Mouse (Mus musculus) adrenal gland, adult 2 months (tissue): ENCODE measurements around the gene Fam185a. TPM values are rescaled to one million over a fixed set of nuclear protein-coding genes. Genes with fewer than 3 reads are reported as not detected.
A peak's percentile ranks its signal among the peaks of the same experiment; 100 is the strongest.

ENCODE experiments used
- DNase-seq: peaks from one replicate; pipeline ENCODE4 v3.0.0; 2021
- polyA plus RNA-seq: library from polyadenylated mRNA; depleted of rRNA; stranded (reverse); fragments of >200 nt; gene quantifications from 2 replicates; pipeline ENCODE4 v1.2.3, GENCODE M21; 2012
- total RNA-seq, 2 experiments: library from RNA; stranded (reverse); gene quantifications; 2 replicates each; pipeline ENCODE4 v1.2.3; 2021

Gene Fam185a
- total and polyA plus RNA-seq, 3 experiments, result 7.9 to 15.1 (median 11.2) TPM

DNA sequence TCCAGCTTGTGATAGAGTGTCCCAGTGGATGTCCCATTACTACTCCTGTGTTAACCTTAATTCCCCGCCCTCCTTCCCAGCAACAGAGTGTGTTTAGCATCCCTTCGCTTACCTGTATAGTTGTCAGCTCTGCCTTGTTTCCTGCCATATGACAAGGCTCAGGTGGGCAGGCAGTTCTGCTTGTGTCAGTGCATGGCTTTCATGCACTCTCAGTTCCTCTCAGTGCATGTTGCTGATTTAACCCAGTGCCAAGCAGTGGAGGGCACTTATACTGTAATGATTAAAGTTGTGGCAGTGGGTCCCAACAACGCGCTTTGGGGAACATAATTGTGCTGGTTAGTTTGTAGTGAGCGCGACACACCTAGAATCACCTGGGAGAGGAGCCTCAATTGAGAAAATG, 1.9 kb downstream of the Fam185a start:
- no peak for DNase-seq

DNA sequence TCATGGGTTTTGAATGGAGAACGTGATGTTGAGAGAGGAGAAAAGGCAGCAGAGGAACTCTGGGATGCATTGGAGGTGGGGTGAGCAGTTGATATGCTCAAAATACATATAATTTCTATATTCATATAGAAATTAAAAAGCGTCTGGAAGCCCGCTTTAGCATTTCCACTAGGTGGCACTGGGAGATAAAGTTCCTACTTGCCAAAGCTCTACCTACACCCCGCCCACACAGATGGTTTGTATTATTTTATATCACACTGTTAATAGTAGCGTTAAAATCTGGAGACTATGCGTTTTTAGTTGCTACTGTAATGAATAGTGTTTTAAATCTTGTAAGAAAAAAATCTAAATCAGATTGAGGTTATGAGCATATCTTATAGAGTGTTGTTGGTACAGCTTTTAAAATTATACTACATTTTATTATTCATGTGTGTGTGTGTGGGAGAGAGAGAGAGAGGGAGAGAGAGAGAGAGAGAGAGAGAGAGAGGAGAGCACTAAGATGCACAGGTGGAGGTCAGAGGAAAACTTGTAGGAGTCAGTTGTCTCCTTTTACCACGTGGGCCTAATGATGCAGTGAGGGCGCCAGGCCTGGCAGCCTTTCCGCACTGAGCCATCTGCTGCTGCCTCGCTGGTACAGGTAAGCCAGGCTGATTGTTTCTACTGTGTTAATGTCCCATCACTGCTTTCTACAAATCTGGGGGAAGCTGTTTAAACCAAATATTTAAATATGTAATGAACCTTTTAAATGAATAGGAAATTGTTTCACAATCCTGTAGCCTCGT, 9.6 kb downstream of the Fam185a start:
- DNase-seq, result no peak

DNA sequence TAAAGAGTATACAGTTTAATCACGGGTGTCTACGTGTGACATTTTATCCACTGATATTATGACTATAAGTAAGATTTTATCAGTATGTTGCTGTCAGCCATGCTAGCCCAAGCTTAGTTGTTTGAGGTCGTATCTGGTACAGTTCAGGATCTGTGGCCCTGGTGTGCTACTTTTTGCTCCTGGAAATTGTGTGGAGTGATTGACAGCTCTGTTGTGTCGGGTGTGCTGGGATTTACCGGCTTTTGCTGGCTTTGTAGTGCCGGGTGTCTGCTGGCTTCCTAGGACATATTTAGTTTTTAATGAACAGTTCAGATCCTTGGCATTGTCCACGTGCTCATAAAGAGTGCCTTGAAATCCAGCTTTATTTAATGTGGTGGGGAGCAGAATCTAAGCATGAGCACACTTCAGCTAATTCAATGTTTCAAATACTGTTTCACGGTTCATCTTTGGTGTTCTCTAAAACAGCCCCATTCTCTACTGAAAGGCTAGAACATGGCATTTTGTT, 11.8 kb downstream of the Fam185a start:
- DNase-seq, result no peak

DNA sequence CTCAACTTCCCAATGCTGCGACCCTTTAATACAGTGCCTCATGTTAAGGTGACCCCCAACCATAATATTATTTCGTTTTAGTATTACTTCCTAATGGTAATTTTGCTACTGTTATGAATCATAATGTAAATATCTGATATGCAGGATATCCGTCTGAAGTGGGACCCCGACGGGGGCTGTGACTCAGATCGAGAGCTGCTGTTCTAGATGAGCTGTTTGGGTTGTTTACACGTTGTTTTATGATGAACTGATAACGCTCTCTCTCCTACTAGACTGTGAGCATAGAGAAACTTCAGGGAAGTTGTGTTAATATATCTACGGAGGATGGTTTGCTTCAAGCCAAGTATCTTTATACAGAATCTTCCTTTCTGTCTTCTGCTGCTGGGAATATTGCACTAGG, 13.7 kb downstream of the Fam185a start:
- DNase-seq, result no peak

DNA sequence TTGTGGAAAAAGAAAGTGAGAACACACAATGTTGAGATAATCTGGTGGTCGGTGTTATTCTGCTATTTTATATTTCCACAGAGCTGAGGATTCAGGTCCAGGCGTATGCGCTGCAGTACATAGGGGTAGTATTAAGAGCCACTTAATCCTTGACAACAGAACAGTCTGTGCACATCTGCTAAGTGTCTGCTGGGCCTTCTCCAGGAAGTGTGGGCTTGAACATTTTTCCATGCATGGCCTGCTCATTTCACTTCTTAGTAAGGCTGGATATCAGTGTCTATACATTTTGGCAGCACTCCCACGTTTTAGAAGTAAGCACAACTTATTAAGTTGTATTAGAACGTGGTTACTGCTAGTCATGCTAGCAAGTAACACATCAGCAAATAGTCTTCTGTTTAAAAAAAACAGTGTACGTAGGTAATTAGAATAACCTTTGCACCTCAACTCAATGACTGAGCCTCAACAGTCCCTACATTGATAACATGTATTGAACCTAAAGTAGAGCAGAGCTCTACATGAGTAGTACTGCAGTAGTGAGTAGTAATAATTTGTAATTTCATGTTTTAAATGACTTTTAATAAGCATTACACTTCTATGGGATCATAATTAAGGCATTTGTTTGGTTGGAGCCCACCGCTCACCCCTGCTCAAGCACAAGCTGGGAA, 14.8 kb downstream of the Fam185a start:
- no peak for DNase-seq

DNA sequence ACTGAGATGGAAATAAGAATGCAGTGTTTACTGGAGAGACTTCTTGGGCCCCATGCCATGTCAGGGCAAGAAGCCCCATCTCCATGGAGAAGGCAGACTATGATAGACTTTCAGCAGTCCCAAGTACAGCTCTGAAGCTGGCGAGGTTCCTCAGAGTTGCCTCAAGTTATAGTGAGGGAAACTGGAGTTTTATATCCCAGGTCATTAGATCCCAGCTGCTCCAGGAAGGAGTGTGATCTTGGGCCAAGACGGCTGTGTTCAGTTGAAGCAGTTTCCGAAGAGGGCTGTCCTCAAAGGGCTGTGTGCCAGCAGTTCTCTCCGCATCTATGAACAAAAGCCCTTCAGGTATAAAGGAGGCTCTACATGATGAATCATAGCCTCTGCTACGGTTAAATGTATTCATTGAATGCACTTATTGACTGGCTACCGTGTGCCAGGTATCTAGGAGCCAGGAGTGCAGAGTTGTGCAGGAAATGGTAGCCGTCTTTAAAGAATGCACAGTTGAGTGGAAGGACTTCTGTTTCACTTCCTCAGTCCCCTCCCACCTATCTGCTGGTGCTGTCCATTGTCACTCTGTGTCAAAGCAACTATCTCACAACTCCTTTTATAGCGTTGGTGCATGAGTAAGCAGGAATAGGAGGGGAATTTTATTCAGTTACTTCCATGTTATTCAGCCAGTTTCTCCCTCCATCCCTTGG, 16.2 kb downstream of the Fam185a start:
- no peak for DNase-seq

DNA sequence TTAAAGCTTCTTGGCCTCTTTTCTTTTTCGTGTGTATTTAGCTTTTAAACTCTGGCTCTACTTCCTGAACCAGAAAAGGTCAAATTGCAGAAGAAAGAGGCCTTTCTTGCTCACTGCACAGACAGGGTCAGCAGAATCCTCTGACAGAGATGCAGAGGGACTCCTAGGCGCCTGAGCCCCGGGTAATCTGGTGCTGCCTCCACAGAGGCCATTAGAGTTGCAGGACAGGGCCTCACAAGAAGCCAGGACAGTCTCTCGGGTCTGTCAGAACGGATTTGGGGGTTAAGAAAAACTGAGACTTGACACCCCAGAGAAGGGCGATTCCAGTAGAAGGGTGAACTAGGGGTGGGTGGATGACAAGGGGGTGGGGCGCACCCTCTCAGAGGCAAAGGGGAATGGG, 42.6 kb downstream of the Fam185a start:
- no peak for DNase-seq

DNA sequence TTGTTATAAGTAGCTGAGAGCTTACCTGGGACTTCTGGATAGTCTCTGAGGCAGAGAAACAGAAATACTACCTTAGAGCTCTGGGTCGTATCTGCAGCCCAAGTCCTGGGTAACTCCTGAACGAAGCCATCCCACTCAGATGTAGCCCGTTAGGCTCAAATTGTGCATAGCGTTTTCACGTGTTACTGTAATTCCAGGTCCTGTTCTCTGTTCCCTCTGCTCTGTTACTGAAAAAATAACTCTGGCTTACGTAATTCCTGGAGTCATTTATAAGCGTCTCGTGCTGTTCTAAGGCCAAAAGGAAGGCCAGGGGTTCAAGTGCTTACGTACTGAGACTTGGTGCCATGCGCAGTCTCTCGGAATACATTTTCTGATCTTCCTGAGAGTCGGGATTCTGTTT, 43.3 kb downstream of the Fam185a start:
- no peak for DNase-seq

DNA sequence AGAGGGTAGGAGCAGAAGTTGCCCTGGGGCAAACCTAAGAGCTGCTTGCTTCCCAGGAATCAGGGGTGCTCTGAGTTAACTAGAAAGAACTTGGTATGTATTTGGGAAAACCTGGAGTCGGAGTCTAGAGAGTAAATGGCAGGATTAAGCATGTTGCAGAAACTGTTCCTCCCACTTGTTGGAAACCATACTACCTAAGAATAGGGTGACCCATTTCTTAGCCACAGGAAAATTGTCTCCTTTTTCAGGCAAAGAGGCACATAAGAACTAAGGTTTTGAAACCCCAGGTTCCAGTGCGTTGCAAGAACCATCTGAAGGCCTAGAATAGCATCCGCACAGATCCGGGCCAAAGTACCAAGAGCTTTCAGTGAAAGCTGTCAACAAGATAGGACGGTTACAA, 53.7 kb downstream of the Fam185a start:
- no peak for DNase-seq

DNA sequence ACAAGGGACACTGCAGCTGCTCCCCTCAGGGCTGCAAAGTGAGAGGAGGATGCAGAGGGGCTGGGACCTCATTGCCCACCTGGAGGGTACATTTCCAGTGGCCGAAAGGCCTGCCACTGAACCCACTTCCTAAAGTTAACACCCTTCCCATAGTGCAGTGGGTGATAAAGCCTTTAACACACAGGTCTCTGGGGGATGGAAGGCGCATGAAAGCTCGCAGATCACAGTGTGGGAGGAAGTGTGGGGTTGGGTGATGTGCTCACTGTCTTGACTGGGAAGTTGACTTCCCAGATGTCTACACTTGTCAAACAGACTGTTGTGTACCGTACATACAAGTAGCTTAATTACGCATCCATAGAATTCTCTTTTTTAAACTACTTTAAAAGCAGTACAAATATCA, 55.0 kb downstream of the Fam185a start:
- DNase-seq, result no peak

DNA sequence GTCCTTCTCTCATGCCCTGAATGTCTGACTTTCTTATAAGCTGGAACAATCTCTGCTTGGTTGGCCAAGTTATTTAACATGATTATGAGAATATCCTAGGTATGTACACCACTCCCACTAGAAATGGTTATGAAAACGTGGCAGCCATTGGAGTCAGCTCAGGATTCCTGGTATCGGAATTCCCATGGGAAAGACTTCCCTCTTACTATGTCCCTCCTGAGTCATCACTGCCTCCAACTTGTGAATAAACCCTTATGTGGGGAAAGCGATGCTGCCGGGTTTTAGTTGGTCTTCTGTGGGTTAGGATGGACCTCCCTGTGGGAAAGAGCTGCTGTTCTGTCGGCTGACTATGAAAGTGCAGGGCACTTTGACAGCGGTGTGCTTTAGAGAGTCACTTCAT, 56.8 kb downstream of the Fam185a start:
- no peak for DNase-seq

DNA sequence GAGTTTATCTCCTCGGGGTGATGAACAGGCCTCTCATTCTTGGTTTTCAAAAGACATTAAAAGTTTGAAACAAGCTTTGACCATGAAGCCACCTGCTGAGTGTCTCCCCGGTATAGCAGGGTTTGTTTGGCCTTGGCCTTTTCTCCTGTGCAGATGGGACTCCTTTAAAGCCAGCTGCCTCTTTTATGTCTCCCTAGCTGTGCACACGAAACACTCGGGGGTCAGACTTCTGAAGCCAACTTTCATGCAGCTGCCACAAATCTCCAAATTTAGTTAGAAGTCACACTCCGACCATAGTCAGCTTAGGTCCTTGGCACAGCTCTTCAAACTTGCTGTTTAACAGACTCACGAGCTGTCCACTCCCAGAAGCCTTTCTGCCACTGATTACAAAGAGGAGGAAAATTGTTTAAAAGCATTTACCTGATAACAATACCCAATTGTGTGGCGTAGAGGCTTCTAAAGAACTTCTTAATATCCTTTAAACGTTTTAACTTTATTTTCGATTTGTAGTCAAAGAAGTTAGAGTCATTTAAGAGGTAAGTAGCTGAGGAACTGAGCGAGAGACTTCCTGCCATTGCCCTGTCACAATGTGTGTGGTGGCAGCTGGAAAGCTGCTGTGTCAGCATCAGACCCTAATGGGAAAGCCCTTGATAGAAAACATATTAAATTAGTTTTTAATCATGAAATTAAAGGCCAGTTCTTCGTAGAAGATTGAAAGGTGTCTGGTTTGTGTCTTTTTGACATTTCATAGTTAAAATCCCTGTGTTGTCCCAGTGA, 57.9 kb downstream of the Fam185a start:
- peak; percentile 34 for DNase-seq

DNA sequence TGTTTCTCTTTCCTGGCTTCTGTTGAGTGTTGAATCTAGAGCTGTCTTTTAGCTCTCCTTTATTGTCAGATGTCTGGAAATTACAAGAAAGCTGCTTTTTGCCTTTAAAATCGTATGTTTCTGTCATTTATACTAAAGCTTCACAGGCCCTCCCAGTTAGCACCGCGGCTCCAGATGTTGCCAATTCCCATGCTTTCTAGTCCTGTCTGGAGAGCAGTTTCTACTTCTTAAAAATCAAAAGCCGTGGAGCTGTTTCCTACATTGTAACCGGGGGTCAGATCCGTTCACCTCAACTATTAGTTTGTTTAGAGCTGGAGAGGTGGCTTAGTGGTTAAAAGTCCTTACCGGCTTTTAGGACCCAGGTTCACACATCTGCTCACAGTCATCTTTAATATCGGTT, 58.5 kb downstream of the Fam185a start:
- no peak for DNase-seq

DNA sequence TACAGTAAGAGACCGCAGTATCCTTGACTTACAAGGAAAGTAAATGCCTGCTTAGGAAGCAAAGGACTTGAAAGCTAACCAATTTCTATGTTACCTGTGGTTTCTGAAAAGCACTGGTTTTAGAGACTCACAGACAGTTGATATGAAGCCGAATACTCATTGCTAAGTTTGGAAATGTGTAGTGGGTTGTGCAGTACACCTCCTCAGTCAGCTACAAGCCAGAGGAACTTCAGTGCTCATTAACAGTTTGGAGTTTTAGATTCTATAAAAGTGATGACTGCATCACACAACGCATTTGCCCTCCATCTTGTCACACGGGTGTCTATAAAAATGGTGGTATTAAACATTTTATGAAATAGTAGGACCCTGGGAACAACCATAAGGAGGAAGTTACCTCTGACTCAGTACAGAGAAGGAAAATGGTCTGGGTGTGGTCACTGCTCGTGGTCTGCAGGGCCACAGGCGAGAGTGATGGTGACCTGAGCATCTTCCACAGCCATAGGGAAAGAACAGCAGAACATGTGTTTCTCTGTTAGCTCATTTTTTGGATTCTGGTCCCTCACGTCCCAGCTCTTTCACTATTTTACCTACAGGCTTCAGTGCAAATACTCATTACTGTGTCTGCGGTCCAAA, 60.6 kb downstream of the Fam185a start:
- no peak for DNase-seq

DNA sequence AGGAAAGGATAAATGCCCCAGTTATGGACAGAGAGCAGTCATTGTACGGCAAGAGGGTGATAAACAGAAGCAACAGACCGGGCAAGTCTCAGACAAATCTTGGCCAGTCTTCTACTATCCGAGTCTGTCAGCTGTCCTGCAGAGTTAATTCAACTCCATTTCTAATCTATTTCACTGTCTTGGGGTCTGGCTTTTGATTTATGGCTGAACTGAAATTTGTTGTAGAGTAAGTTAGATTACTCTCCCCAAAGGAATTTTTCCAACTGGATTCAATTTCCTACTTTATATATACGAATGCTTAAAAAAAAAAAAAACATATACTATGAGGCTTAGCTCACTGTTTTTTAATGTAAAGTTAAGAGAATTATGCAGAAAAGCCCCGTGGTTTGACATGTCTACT, 62.0 kb downstream of the Fam185a start:
- no peak for DNase-seq

DNA sequence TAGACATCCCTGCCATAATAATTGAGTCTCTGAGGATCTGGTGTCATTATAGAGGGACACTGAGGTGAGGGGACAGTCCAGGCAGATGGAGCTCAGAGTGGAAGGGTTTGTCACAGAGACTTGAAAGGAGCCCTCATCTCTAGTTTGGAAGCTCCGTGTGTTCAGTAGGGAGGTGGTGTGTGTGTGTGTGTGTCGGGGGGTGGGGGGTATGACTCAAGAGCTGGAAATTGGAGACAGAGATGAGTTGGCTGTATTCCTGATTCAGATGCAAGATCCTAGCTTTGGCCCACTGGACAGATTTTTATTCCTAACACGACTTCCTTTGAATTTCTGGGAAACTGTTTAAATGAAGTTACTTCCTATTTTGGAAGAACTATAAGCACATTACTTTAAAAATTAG, 62.5 kb downstream of the Fam185a start:
- DNase-seq, result no peak

DNA sequence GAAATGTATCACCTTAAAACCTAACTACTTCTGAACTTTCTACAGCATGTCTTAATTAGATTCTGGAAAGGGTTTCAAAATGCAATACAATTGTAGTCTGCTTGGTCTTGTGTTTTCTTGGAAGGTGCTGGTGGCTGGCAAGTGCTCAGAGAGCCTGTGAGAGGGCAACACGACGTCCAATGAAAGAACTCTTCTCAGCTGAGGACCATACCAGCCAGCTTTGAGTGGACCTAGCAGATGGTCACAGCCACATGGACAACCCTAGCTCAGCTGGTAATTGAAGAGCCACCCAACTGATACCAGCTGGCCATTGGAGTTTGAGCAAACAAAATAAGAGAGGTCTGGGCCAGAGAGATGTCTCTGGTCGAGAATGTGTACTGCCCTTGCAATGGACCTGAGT, 63.0 kb downstream of the Fam185a start:
- DNase-seq, result no peak

DNA sequence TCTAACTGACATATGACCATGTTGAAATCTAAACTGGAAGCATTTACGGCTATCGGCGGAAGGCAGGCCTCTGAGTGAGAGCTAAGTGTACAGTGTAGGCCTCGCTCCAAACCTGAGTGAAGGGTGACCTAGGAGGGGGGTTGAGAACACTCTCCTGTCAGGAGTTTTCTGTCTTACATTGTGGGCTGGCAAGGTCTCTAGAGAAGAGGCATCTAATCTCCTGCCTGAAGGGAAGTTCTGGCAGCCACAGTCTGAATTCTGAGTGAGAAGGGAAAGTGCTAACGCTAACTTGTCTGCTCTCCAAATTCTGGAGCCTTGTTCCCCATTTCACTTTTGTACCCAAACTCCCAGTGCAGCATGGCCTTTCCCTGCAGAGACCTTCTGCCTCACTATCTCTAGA, 63.7 kb downstream of the Fam185a start:
- no peak for DNase-seq

DNA sequence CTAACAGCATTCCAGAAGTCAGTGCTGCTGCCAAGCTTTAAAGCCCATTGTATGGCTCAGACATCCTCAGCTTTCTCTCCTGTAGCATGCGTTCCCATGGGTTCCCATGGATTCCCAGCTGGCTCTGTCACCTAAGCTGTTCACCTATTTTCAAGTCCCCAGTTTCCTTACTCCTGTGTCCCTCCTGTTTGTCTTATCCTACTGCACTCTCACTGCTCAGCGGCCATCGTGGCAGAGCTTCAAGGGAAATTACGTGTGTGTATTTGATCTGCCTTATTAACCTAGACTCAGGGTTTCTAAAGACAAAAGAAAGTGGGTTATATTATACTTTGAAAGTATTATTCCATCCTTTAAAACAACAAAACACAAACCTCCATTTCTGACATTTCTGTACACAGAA, 64.4 kb downstream of the Fam185a start:
- DNase-seq, result no peak

DNA sequence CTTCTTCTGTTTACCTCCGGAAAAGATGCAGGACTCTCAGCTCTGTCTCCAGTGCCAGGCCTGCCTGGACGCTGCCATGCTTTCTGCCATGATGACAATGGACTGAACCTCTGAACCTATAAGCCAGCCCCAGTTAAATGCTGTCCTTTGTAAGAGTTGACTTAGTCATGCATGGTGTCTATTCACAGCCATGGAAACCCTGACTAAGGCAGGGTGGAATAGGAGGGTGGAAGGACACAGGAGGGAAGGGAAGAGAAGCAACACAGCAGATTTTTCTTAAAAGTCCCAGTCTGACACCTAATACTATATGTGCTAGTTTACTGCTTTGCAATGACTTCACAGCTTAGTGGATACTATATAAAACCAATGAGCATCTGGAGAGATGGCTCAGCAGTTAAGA, 66.7 kb downstream of the Fam185a start:
- DNase-seq, result no peak

DNA sequence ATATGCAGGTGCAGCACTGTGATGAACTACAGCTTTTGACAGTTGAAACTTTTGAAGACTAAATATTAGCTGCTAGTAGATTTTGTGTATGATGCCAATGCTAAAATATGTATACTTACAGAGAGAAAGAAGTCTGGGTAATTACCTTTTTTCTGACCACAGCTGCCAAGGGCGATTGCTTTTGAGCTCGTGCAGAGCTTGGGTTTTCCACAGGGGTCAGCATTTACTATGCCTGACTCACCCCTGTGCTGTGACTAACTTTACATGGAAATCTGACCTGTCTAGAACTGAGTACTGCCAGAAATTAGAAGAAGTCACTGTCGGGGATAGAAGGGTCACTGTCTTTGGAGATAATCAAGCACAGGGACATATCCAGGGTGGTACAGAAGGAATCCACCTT, 67.5 kb downstream of the Fam185a start:
- peak; percentile 13 for DNase-seq
